In the genomic region with DNA sequence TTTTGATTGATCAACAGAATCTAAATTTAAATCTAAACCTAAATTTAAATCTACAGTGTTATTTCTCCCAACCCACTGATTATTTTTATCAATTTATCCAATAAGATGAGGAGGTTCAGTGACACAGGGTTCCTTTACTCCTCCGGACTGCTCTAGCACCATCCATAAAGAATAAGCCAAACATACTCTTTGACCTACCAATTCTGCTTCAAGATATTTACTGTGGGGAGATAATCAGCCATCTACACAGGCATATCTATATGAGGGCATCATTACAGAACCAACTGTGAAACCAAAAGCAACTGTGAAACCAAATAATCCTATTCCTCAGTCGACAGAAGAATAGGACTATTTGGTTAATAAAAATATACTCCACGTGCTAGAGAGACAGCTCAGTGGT, we compare ENCODE assay signal across 16 mouse cellular contexts. TPM values are rescaled to one million over a fixed set of nuclear protein-coding genes. Genes with fewer than 3 reads are reported as not detected.
A peak's percentile ranks its signal among the peaks of the same experiment; 100 is the strongest.
ATAC-seq and TF ChIP-seq lines count a peak whose summit lies in the region.
"Had no signal": no experiment of that assay in that cellular context is flagged by ENCODE, and none has a peak within 500 bp of the region (broad histone marks: within the 10 kb centered on the region; RNA-seq: fewer than 3 reads in every experiment).

No protein-coding gene starts in this region.

- no peak for TF ChIP-seq CTCF in intestine, postnatal 0 days (IDR thresholded peaks at IDR 0.05; ENCODE audit: low read depth)
- no peak for TF ChIP-seq CTCF in small intestine, adult 2 months (IDR thresholded peaks at IDR 0.05; ENCODE audit: extremely low read depth, insufficient read length, insufficient replicate concordance, low read depth, low read length)

- no peaks in the 10 kb centered on the region for H3K27me3 ChIP-seq in intestine, embryonic 15.5 days (replicated peaks)
- no peaks in the 10 kb centered on the region for H3K27me3 ChIP-seq in intestine, postnatal 0 days (replicated peaks; ENCODE audit: control insufficient read depth, insufficient read depth, low read length)
- H3K27me3 ChIP-seq in small intestine, adult 2 months (ENCODE audit: control insufficient read depth, insufficient read depth, low read length), result no peaks in the 10 kb centered on the region
- no peaks in the 10 kb centered on the region for H3K27me3 ChIP-seq in kidney, embryonic 15.5 days
- no peaks in the 10 kb centered on the region for H3K27me3 ChIP-seq in neural tube, embryonic 15.5 days (replicated peaks)
- H3K27me3 ChIP-seq: CH12.LX; embryonic facial prominence, embryonic 13.5 days; embryonic facial prominence, embryonic 15.5 days; forebrain, embryonic 13.5 days; forebrain, embryonic 15.5 days; Patski had no signal

- no peak for TF ChIP-seq POLR2A in small intestine, adult 2 months (IDR thresholded peaks at IDR 0.05; ENCODE audit: low read depth, low read length)

- WGBS in intestine, embryonic 15.5 days, result 65% methylated on average over 3 of the region's 3 CpGs
- 39% methylated on average over 3 of the region's 3 CpGs for WGBS in intestine, postnatal 0 days
- 19% methylated on average over 3 of the region's 3 CpGs for WGBS in small intestine, adult 2 months
- WGBS in kidney, embryonic 15.5 days, result 80% methylated on average over 3 of the region's 3 CpGs
- WGBS in neural tube, embryonic 15.5 days, result 90% methylated on average over 3 of the region's 3 CpGs

- H3K4me2 ChIP-seq in intestine, embryonic 15.5 days (replicated peaks), result no peak overlapping the region
- H3K4me2 ChIP-seq in intestine, postnatal 0 days (replicated peaks; ENCODE audit: low read depth), result no peak overlapping the region
- no peak overlapping the region for H3K4me2 ChIP-seq in kidney, embryonic 15.5 days
- H3K4me2 ChIP-seq in neural tube, embryonic 15.5 days, result no peak overlapping the region
- H3K4me2 ChIP-seq: embryonic facial prominence, embryonic 13.5 days; embryonic facial prominence, embryonic 15.5 days; forebrain, embryonic 13.5 days; forebrain, embryonic 15.5 days had no signal

- peaks cover 3% of the 10 kb centered on the region; the same call in 1 of the 2 replicates for H3K4me1 ChIP-seq in intestine, embryonic 15.5 days (replicated peaks)
- H3K4me1 ChIP-seq in intestine, postnatal 0 days (replicated peaks; ENCODE audit: control insufficient read depth, insufficient read depth, low read length), result peaks cover 11% of the 10 kb centered on the region; the same call in 1 of the 2 replicates
- H3K4me1 ChIP-seq in small intestine, adult 2 months (ENCODE audit: control insufficient read depth, insufficient read depth, insufficient read length, low read length), result peaks cover 21% of the 10 kb centered on the region
- peaks cover 8% of the 10 kb centered on the region; the same call in 1 of the 2 replicates for H3K4me1 ChIP-seq in kidney, embryonic 15.5 days
- no peaks in the 10 kb centered on the region for H3K4me1 ChIP-seq in neural tube, embryonic 15.5 days
- H3K4me1 ChIP-seq: forebrain, embryonic 13.5 days; forebrain, embryonic 15.5 days had no signal

- no peaks in the 10 kb centered on the region for H3K9me3 ChIP-seq in intestine, embryonic 15.5 days
- H3K9me3 ChIP-seq in intestine, postnatal 0 days (ENCODE audit: control insufficient read depth), result no peaks in the 10 kb centered on the region
- H3K9me3 ChIP-seq in kidney, embryonic 15.5 days (replicated peaks), result no peaks in the 10 kb centered on the region
- no peaks in the 10 kb centered on the region for H3K9me3 ChIP-seq in neural tube, embryonic 15.5 days (replicated peaks)
- H3K9me3 ChIP-seq: embryonic facial prominence, embryonic 13.5 days; embryonic facial prominence, embryonic 15.5 days; forebrain, embryonic 13.5 days; forebrain, embryonic 15.5 days had no signal

- H3K9ac ChIP-seq in intestine, embryonic 15.5 days, result no peak overlapping the region
- H3K9ac ChIP-seq in intestine, postnatal 0 days (ENCODE audit: low read depth, low read length), result no peak overlapping the region
- H3K9ac ChIP-seq in kidney, embryonic 15.5 days, result no peak overlapping the region
- no peak overlapping the region for H3K9ac ChIP-seq in neural tube, embryonic 15.5 days (replicated peaks)
- H3K9ac ChIP-seq: embryonic facial prominence, embryonic 13.5 days; embryonic facial prominence, embryonic 15.5 days; forebrain, embryonic 13.5 days; forebrain, embryonic 15.5 days; forebrain, postnatal 0 days had no signal

- H3K4me3 ChIP-seq in intestine, embryonic 15.5 days (replicated peaks), result no peak overlapping the region
- no peak overlapping the region for H3K4me3 ChIP-seq in intestine, postnatal 0 days (ENCODE audit: low read depth, low read length)
- no peak overlapping the region for H3K4me3 ChIP-seq in small intestine, adult 2 months (ENCODE audit: low read depth, low read length)
- no peak overlapping the region for H3K4me3 ChIP-seq in kidney, embryonic 15.5 days (replicated peaks)
- no peak overlapping the region for H3K4me3 ChIP-seq in neural tube, embryonic 15.5 days (replicated peaks)
- H3K4me3 ChIP-seq: embryonic facial prominence, embryonic 13.5 days; embryonic facial prominence, embryonic 15.5 days; erythroblast, embryonic 14.5 days; forebrain, embryonic 13.5 days; forebrain, embryonic 15.5 days had no signal

- H3K27ac ChIP-seq in intestine, embryonic 15.5 days, result no peak overlapping the region
- no peak overlapping the region for H3K27ac ChIP-seq in intestine, postnatal 0 days (ENCODE audit: low read depth, low read length)
- peak overlapping the region; percentile 84 for H3K27ac ChIP-seq in small intestine, adult 2 months (ENCODE audit: insufficient read depth, low read depth, low read length)
- no peak overlapping the region for H3K27ac ChIP-seq in kidney, embryonic 15.5 days
- no peak overlapping the region for H3K27ac ChIP-seq in neural tube, embryonic 15.5 days (replicated peaks)
- H3K27ac ChIP-seq: embryonic facial prominence, embryonic 13.5 days; embryonic facial prominence, embryonic 15.5 days; forebrain, embryonic 13.5 days; forebrain, embryonic 15.5 days had no signal

- 0 out of 2 replicates have a peak, but pooled peaks have one; percentile 50 for ATAC-seq in intestine, embryonic 15.5 days
- ATAC-seq in intestine, postnatal 0 days, result peak; percentile 16; the same call in 1 of the 2 replicates
- ATAC-seq in kidney, embryonic 15.5 days (replicated peaks; ENCODE audit: low FRiP score), result no peak
- ATAC-seq in neural tube, embryonic 15.5 days (ENCODE audit: low FRiP score), result no peak
- ATAC-seq: activated CD4-positive, CD25-positive, alpha-beta regulatory T cell, adult 4 months; CD4-positive, CD25-positive, alpha-beta regulatory T cell, adult 4 months; forebrain, embryonic 13.5 days; forebrain, embryonic 15.5 days; forebrain, postnatal 0 days; Patski had no signal

- H3K36me3 ChIP-seq in intestine, embryonic 15.5 days, result no peaks in the 10 kb centered on the region
- H3K36me3 ChIP-seq in intestine, postnatal 0 days (ENCODE audit: control insufficient read depth, insufficient read depth), result no peaks in the 10 kb centered on the region
- no peaks in the 10 kb centered on the region for H3K36me3 ChIP-seq in small intestine, adult 2 months (ENCODE audit: control insufficient read depth, insufficient read depth, low read length)
- no peaks in the 10 kb centered on the region for H3K36me3 ChIP-seq in kidney, embryonic 15.5 days
- no peaks in the 10 kb centered on the region for H3K36me3 ChIP-seq in neural tube, embryonic 15.5 days
- H3K36me3 ChIP-seq: embryonic facial prominence, embryonic 15.5 days; forebrain, embryonic 15.5 days; G1E had no signal

RNA-seq across cellular contexts. Expression of gene Lpar1, which starts 25.8 kb away (rescaled TPM):
- 50.0 and 55.9 TPM in 2 replicates for polyA plus RNA-seq in intestine, embryonic 15.5 days (2015; fragmentation: Nextera tagmentation; extraction: Ambion mirVana)
- polyA plus RNA-seq in intestine, postnatal 0 days (2015; fragmentation: Nextera tagmentation; extraction: Ambion mirVana), result 64.9 and 70.3 TPM in 2 replicates
- polyA plus RNA-seq in small intestine, adult 2 months (2012; rRNA removed), result 32.1 and 47.0 TPM in 2 replicates
- 30.5 and 40.9 TPM in 2 replicates for polyA plus RNA-seq in kidney, embryonic 15.5 days (2015; fragmentation: Nextera tagmentation; extraction: Ambion mirVana)
- polyA plus RNA-seq in neural tube, embryonic 15.5 days (2015; fragmentation: Nextera tagmentation; extraction: Ambion mirVana), result 15.9 and 25.3 TPM in 2 replicates
- polyA plus RNA-seq: activated CD4-positive, CD25-positive, alpha-beta regulatory T cell, adult 4 months; CD4-positive, CD25-positive, alpha-beta regulatory T cell, adult 4 months; G1E had no signal

Comparison
In these comparisons a context has a peak if more than half of its experiments do, and no peak if none do; other contexts are left out.
1. ATAC-seq: peak in intestine, embryonic 15.5 days (single experiment) and intestine, postnatal 0 days (single experiment); none in kidney, embryonic 15.5 days (single experiment) and neural tube, embryonic 15.5 days (single experiment).